In the genomic region with DNA sequence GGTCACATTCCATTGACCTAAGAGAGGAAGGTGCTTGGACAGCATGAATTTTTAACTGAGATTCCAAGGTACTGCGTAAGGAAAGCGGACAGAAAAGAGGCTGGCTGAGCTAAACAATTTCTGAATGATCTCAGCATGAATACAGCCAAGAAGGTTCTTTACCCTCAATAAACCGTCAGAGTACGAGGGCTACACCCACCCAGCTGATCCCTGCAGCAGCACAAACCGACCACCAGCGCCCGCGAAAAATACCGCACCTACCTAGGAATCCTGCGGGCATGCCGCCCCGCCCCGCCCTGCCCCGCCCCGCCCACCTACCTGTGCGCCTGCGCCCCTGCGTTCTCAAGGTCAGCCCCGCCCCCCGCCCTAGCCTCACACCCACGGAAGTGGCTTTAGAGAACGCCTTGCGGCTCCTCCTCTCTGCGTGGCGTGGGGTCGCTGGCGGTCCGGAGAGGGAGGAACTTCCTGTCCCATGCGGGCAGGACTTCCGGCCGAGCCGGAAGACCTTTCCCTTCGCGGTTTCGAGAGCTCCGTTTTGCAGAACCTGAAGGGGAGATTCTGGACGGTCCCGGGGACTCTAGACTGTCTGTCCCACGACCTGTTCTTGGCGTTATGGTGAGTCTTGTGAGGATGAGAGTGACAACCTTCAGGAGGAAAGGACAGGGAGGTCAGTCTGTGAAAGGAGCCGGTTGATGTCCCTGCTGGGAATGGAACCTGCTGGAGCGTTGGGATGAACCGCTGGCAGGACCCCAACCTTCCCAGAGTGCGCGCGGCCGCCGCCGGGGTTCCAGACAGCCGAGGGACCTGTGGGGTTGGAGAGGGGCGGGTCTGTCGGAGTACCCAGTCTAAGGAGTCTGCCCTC, we compare ENCODE assay signal across 8 mouse cellular contexts. TPM values are rescaled to one million over a fixed set of nuclear protein-coding genes. Genes with fewer than 3 reads are reported as not detected.
A peak's percentile ranks its signal among the peaks of the same experiment; 100 is the strongest.
DNase-seq lines count a peak whose midpoint lies in the region; ATAC-seq and TF ChIP-seq lines count a peak whose summit lies in the region.

Gene Tmem161b (plus strand): TSS at position 477 of the 862 bp plus-strand sequence.

- H3K4me1 ChIP-seq in G1E (ENCODE audit: insufficient read depth, low read depth, low read length) = peaks cover 15% of the 10 kb centered on the region
- H3K4me1 ChIP-seq in forebrain, embryonic 16.5 days (replicated peaks; ENCODE audit: control insufficient read depth, insufficient read depth, low read length) = peaks cover 22% of the 10 kb centered on the region
- peaks cover 4% of the 10 kb centered on the region; the same call in 1 of the 2 replicates for H3K4me1 ChIP-seq in lung, embryonic 14.5 days (ENCODE audit: insufficient read depth)
- no peaks in the 10 kb centered on the region for H3K4me1 ChIP-seq in olfactory bulb, adult 2 months (ENCODE audit: control insufficient read depth, insufficient read depth, low read length)
- H3K4me1 ChIP-seq in thymus, adult 2 months (replicated peaks; ENCODE audit: control insufficient read depth, insufficient read depth, low read length) = peaks cover 4% of the 10 kb centered on the region

- H3K9ac ChIP-seq in forebrain, embryonic 16.5 days (replicated peaks; ENCODE audit: low read depth, low read length) = peak within 1 kb of the TSS; percentile 84
- peak within 1 kb of the TSS; percentile 84 for H3K9ac ChIP-seq in lung, embryonic 14.5 days

- peak within 1 kb of the TSS; percentile 90 for H3K27ac ChIP-seq in forebrain, embryonic 16.5 days (ENCODE audit: low read length)
- H3K27ac ChIP-seq in layer of hippocampus, adult 2 months = peak within 1 kb of the TSS; percentile 87
- H3K27ac ChIP-seq in lung, embryonic 14.5 days (ENCODE audit: low read depth) = peak within 1 kb of the TSS; percentile 70; the same call in 1 of the 2 replicates
- H3K27ac ChIP-seq in olfactory bulb, adult 2 months (ENCODE audit: insufficient read depth, low read depth, low read length) = peak within 1 kb of the TSS; percentile 90
- H3K27ac ChIP-seq in thymus, adult 2 months (ENCODE audit: control insufficient read depth, insufficient read depth, low read length) = no peak within 1 kb of the TSS

- DNase-seq in G1E (ENCODE audit: low spot score) = peak; percentile 90
- DNase-seq in cerebellum, adult 18-20 months = peak; percentile 89 to 95
- peak; percentile 85 to 86 for DNase-seq in heart, postnatal 36 days
- peak; percentile 84 to 91 for DNase-seq in layer of hippocampus, adult 2 months (ENCODE audit: low spot score in 2 of 2)
- DNase-seq in lung, embryonic 14.5 days = peak; percentile 93
- peak; percentile 86 for DNase-seq in thymus, adult 2 months

- H3K9me3 ChIP-seq in G1E (replicated peaks) = no peaks in the 10 kb centered on the region
- H3K9me3 ChIP-seq in forebrain, embryonic 16.5 days (ENCODE audit: control insufficient read depth, low read length) = no peaks in the 10 kb centered on the region
- no peaks in the 10 kb centered on the region for H3K9me3 ChIP-seq in lung, embryonic 14.5 days (ENCODE audit: low read depth, low read length)

- ATAC-seq in G1E (ENCODE audit: extremely low read depth, insufficient number of reproducible peaks, low FRiP score, poor library complexity, severe bottlenecking) = peak; percentile 100
- peak; percentile 98 for ATAC-seq in forebrain, embryonic 16.5 days
- ATAC-seq in lung, embryonic 14.5 days (ENCODE audit: insufficient read depth) = peak; percentile 100

- peak; percentile 25; the same call in 1 of the 2 replicates for TF ChIP-seq POLR2A in olfactory bulb, adult 2 months (IDR thresholded peaks at IDR 0.05; ENCODE audit: insufficient read depth, low read depth, low read length)
- peak; percentile 46 for TF ChIP-seq POLR2A in thymus, adult 2 months (IDR thresholded peaks at IDR 0.05; ENCODE audit: control insufficient read depth, extremely low read depth, insufficient read depth, low read length, poor library complexity)

- no peak for TF ChIP-seq CTCF in G1E (IDR thresholded peaks at IDR 0.05; ENCODE audit: low read depth, low read length)
- TF ChIP-seq CTCF in layer of hippocampus, adult 2 months (conservative IDR thresholded peaks at IDR 0.05) = peak; percentile 53
- peak; percentile 32 for TF ChIP-seq CTCF in lung, embryonic 14.5 days (IDR thresholded peaks at IDR 0.05; ENCODE audit: low read depth)
- TF ChIP-seq CTCF in olfactory bulb, adult 2 months (IDR thresholded peaks at IDR 0.05; ENCODE audit: insufficient read depth, low read depth, low read length) = no peak
- peak; percentile 45; the same call in 1 of the 2 replicates for TF ChIP-seq CTCF in thymus, adult 2 months (IDR thresholded peaks at IDR 0.05; ENCODE audit: borderline replicate concordance, control insufficient read depth, extremely low read depth, insufficient read depth, low read length, poor library complexity)

- H3K36me3 ChIP-seq in G1E (replicated peaks) = peaks cover 6% of the 10 kb centered on the region
- no peaks in the 10 kb centered on the region for H3K36me3 ChIP-seq in forebrain, embryonic 16.5 days (ENCODE audit: control insufficient read depth, insufficient read depth)
- no peaks in the 10 kb centered on the region for H3K36me3 ChIP-seq in lung, embryonic 14.5 days (ENCODE audit: insufficient read depth)
- H3K36me3 ChIP-seq in thymus, adult 2 months (ENCODE audit: control insufficient read depth, insufficient read depth, low read length) = no peaks in the 10 kb centered on the region

- H3K4me3 ChIP-seq in G1E (ENCODE audit: low read depth, low read length) = peak within 1 kb of the TSS; percentile 88
- peak within 1 kb of the TSS; percentile 86 for H3K4me3 ChIP-seq in forebrain, embryonic 16.5 days (replicated peaks; ENCODE audit: low read length)
- H3K4me3 ChIP-seq in layer of hippocampus, adult 2 months = peak within 1 kb of the TSS; percentile 78
- H3K4me3 ChIP-seq in lung, embryonic 14.5 days (ENCODE audit: low read depth, low read length) = peak within 1 kb of the TSS; percentile 78
- H3K4me3 ChIP-seq in olfactory bulb, adult 2 months (ENCODE audit: insufficient read depth, low read depth, low read length) = peak within 1 kb of the TSS; percentile 70
- H3K4me3 ChIP-seq in thymus, adult 2 months (ENCODE audit: control insufficient read depth, insufficient read depth, low read length) = peak within 1 kb of the TSS; percentile 91

- H3K4me2 ChIP-seq in forebrain, embryonic 16.5 days (ENCODE audit: low read length) = peak within 1 kb of the TSS; percentile 70
- H3K4me2 ChIP-seq in lung, embryonic 14.5 days = peak within 1 kb of the TSS; percentile 79

- H3K27me3 ChIP-seq in G1E (ENCODE audit: insufficient read depth, low read length) = no peaks in the 10 kb centered on the region
- H3K27me3 ChIP-seq in forebrain, embryonic 16.5 days (replicated peaks; ENCODE audit: control insufficient read depth, insufficient read depth, low read length) = no peaks in the 10 kb centered on the region
- H3K27me3 ChIP-seq in lung, embryonic 14.5 days (ENCODE audit: insufficient read depth, low read length) = no peaks in the 10 kb centered on the region
- no peaks in the 10 kb centered on the region for H3K27me3 ChIP-seq in thymus, adult 2 months (ENCODE audit: control insufficient read depth, insufficient read depth, low read length)

- intact Hi-C loops in heart, postnatal 36 days (cut with DNase I) = loop anchor here (5.0 to 10.0 kb wide), 2 partner anchors 125 to 487 kb away; no protein-coding TSS in a partner anchor

- under 1% methylated on average over 44 of the region's 52 CpGs for WGBS in forebrain, embryonic 16.5 days
- WGBS in lung, embryonic 14.5 days = under 1% methylated on average over 50 of the region's 52 CpGs
- under 1% methylated on average over 52 of the region's 52 CpGs for WGBS in olfactory bulb, adult 2 months
- WGBS in thymus, adult 2 months = under 1% methylated on average over 52 of the region's 52 CpGs

RNA-seq across cellular contexts. Expression of gene Tmem161b, which starts in this region (rescaled TPM):
- 21.1 and 21.3 TPM in 2 replicates for total RNA-seq in G1E (2014; fragmentation: Nextera tagmentation)
- 17.8 and 18.2 TPM in 2 replicates for total RNA-seq in G1E (2017)
- 0.34 and 0.43 TPM in 2 replicates for polyA plus RNA-seq in G1E (2012)
- 31.9 and 32.2 TPM in 2 replicates for polyA plus RNA-seq in forebrain, embryonic 16.5 days (2015; fragmentation: Nextera tagmentation; extraction: Ambion mirVana)
- total RNA-seq in heart, postnatal 36 days (2021) = 10 to 100 TPM; 11.8 to 16.3 TPM
- total RNA-seq in layer of hippocampus, adult 2 months (2021) = 10 to 100 TPM; 36.7 to 37.0 TPM
- polyA plus RNA-seq in lung, embryonic 14.5 days (2014; fragmentation: Nextera tagmentation; extraction: Ambion mirVana) = 14.1 and 15.5 TPM in 2 replicates
- not detected in 2 replicates for polyA plus RNA-seq in olfactory bulb, adult 2 months (2012; ENCODE audit: insufficient read depth, insufficient read length, low replicate concordance, missing spikeins)
- polyA plus RNA-seq in thymus, adult 2 months (2012; rRNA removed) = 6.5 and 8.2 TPM in 2 replicates

Comparison
In these comparisons a context has a peak if more than half of its experiments do, and no peak if none do; other contexts are left out.
1. CTCF ChIP-seq: peak in layer of hippocampus, adult 2 months (single experiment), lung, embryonic 14.5 days (single experiment) and thymus, adult 2 months (single experiment); none in G1E (single experiment) and olfactory bulb, adult 2 months (single experiment).
2. Peak in every context shown above with its lines, with median percentiles within 50 percentile points of each other: ATAC-seq, DNase-seq and H3K4me3 ChIP-seq.